ENCODE assay signal across 18 mouse cellular contexts in genomic region chr2:135843721-135844120, GRCm38 (mm10).
"Had no signal": no experiment of that assay in that cellular context is flagged by ENCODE, and none has a peak within 500 bp of the region (broad histone marks: within the 10 kb centered on the region; RNA-seq: fewer than 3 reads in every experiment).

No protein-coding gene starts in this region.

- H3K9me3 ChIP-seq: liver, embryonic 13.5 days; midbrain, embryonic 12.5 days; midbrain, embryonic 15.5 days; neural tube, embryonic 12.5 days; neural tube, embryonic 15.5 days; stomach, embryonic 15.5 days had no signal

- H3K4me3 ChIP-seq: left cerebral cortex, adult 2 months; liver, embryonic 13.5 days; midbrain, embryonic 12.5 days; midbrain, embryonic 15.5 days; neural tube, embryonic 12.5 days; neural tube, embryonic 15.5 days; stomach, embryonic 15.5 days had no signal

- ATAC-seq: midbrain, embryonic 15.5 days had no signal

- DNase-seq: kidney, postnatal 10 days; kidney, postnatal 36 days; layer of hippocampus, postnatal 36 days; liver, embryonic 13.5 days; lung, adult 2 months; lung, postnatal 14 days; lung, postnatal 4 days; right cerebral cortex, adult 18-20 months; right cerebral cortex, postnatal 14 days; right cerebral cortex, postnatal 4 days; spleen, adult 18-20 months; thymus, postnatal 25 days had no signal

- H3K27ac ChIP-seq: left cerebral cortex, adult 2 months; liver, embryonic 13.5 days; midbrain, embryonic 12.5 days; midbrain, embryonic 15.5 days; neural tube, embryonic 12.5 days; neural tube, embryonic 15.5 days; stomach, embryonic 15.5 days had no signal

- H3K27me3 ChIP-seq: liver, embryonic 13.5 days; midbrain, embryonic 12.5 days; midbrain, embryonic 15.5 days; neural tube, embryonic 12.5 days; neural tube, embryonic 15.5 days; stomach, embryonic 15.5 days had no signal

- H3K9ac ChIP-seq: liver, embryonic 13.5 days; midbrain, embryonic 12.5 days; midbrain, embryonic 15.5 days; neural tube, embryonic 12.5 days; neural tube, embryonic 15.5 days; stomach, embryonic 15.5 days had no signal

- H3K4me2 ChIP-seq: liver, embryonic 13.5 days; midbrain, embryonic 12.5 days; midbrain, embryonic 15.5 days; neural tube, embryonic 12.5 days; neural tube, embryonic 15.5 days; stomach, embryonic 15.5 days had no signal

- H3K36me3 ChIP-seq: liver, embryonic 13.5 days; midbrain, embryonic 12.5 days; midbrain, embryonic 15.5 days; neural tube, embryonic 12.5 days; neural tube, embryonic 15.5 days; stomach, embryonic 15.5 days had no signal

- H3K4me1 ChIP-seq: liver, embryonic 13.5 days; midbrain, embryonic 12.5 days; midbrain, embryonic 15.5 days; neural tube, embryonic 12.5 days; neural tube, embryonic 15.5 days; stomach, embryonic 15.5 days had no signal
